Mouse (Mus musculus) neural tube, embryonic 11.5 days (tissue): Measurements from ENCODE around the gene Myl7. TPM values are rescaled to one million over a fixed set of nuclear protein-coding genes. Genes with fewer than 3 reads are reported as not detected.

Experiments
- ATAC-seq: fragments of 200-750 bp; cut with Nextera tagmentation; 2 replicates; pipeline ENCODE4 v1.8.0; 2017; ENCODE audit warnings: moderate number of reproducible peaks, mild to moderate bottlenecking, moderate TSS enrichment, moderate library complexity; ENCODE audit not compliant: insufficient read depth, low FRiP score, low TSS enrichment
- DNase-seq: peaks from one replicate; pipeline ENCODE4 v3.0.0-alpha.2; 2015; ENCODE audit warnings: low spot score
- H3K27ac ChIP-seq: fragments of 300-500 bp; sonication (generic); 2 replicates; pipeline ENCODE4 v1.5.1; 2014; ENCODE audit warnings: low read depth, mild to moderate bottlenecking, low read length
- H3K27me3 ChIP-seq: fragments of 300-500 bp; sonication (generic); 2 replicates; pipeline ENCODE4 v1.6.1; 2014; ENCODE audit warnings: mild to moderate bottlenecking, low read length, mixed read lengths; ENCODE audit not compliant: control insufficient read depth, insufficient read depth
- H3K36me3 ChIP-seq: fragments of 300-500 bp; sonication (generic); 2 replicates; pipeline ENCODE4 v1.6.1; 2014; ENCODE audit warnings: mild to moderate bottlenecking, low read length, moderate library complexity, mixed read lengths; ENCODE audit not compliant: control insufficient read depth, insufficient read depth
- H3K4me1 ChIP-seq: fragments of 300-500 bp; sonication (generic); 2 replicates; pipeline ENCODE4 v1.6.1; 2014; ENCODE audit warnings: low read length, mixed read lengths; ENCODE audit not compliant: control insufficient read depth, insufficient read depth
- H3K4me2 ChIP-seq: fragments of 300-500 bp; sonication (generic); 2 replicates; pipeline ENCODE4 v1.6.1; 2014; ENCODE audit warnings: low read depth, mild to moderate bottlenecking, moderate library complexity
- H3K4me3 ChIP-seq: fragments of 300-500 bp; sonication (generic); 2 replicates; pipeline ENCODE4 v1.5.1; 2014; ENCODE audit warnings: low read depth, low read length
- H3K9ac ChIP-seq: fragments of 300-500 bp; sonication (generic); 2 replicates; pipeline ENCODE4 v1.6.1; 2014; ENCODE audit warnings: mild to moderate bottlenecking, low read length
- H3K9me3 ChIP-seq: fragments of 300-500 bp; sonication (generic); 2 replicates; pipeline ENCODE4 v1.6.1; 2016; ENCODE audit warnings: low read length; ENCODE audit not compliant: control insufficient read depth
- WGBS: fragments of 180-500 bp; shearing (Covaris S2); extraction: QIAGEN DNeasy Blood & Tissue Kit; methylation state at CpG from one replicate; pipeline ENCODE4 v1.1.7; 2014; 5-methylcytosine and 5-hydroxymethylcytosine counted together
- polyA plus RNA-seq: library from polyadenylated mRNA; unstranded; fragments of >200 nt; fragmentation: Nextera tagmentation; extraction: Ambion mirVana; gene quantifications from 2 replicates; pipeline ENCODE4 v1.2.1, GENCODE M21; 2014

Gene Myl7
- polyA plus RNA-seq, 1 experiment from 2014 or later: 16.9 TPM

DNA sequence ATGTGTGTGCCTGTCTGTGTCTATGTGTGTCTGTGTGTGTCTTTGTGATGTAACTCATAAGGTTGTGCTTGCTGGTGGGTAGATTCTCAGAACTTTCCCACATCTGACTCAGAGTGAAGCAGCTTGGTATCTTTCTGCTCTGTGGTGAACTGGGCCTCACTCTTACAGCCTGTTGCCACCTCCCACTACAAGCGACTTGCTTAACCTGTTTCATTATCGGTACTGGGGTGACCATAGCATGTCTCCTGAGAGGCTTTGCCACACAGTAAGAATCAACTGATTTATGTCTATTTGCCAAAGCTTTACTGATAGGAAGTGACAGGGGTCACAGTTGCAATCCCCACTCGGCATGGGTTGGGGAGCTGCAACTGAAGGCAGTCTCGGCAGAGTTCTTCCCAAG is 10.1 kb upstream of the Myl7 start:
- H3K9me3 ChIP-seq: no peaks in the 10 kb centered on the region
- no peak for ATAC-seq
- H3K9ac ChIP-seq: no peak overlapping the region
- no peaks in the 10 kb centered on the region for H3K4me1 ChIP-seq
- H3K4me3 ChIP-seq: no peak overlapping the region
- no peaks in the 10 kb centered on the region for H3K36me3 ChIP-seq
- no peaks in the 10 kb centered on the region for H3K27me3 ChIP-seq
- DNase-seq: no peak
- no peak overlapping the region for H3K27ac ChIP-seq
- H3K4me2 ChIP-seq: no peak overlapping the region
- whole genome bisulfite sequencing: 87% methylated on average over 4 of the region's 4 CpGs

DNA sequence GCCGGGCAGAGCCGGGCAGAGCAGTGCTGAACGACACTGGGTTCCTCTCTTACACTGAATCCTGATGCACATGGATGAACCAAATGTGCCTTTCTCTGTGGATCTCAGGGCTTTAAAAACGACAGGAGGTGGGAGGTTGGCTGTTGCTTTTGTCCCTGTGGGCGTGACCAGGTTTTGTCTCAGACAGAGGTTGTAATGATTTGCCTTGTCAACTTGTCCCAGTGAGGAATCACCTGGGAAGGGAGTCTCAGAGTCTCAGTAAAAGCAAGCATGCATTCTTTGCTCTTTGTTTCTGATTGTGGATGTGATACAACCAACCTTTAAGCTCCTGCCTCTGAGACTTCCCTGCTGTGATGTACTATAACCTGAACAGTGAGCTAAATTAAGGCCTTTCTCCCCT is 8.5 kb upstream of the Myl7 start:
- H3K4me2 ChIP-seq: no peak overlapping the region
- no peaks in the 10 kb centered on the region for H3K27me3 ChIP-seq
- WGBS: 35% methylated on average over 5 of the region's 5 CpGs
- no peak overlapping the region for H3K27ac ChIP-seq
- no peak for DNase-seq
- no peak overlapping the region for H3K4me3 ChIP-seq
- H3K9me3 ChIP-seq: no peaks in the 10 kb centered on the region
- no peak overlapping the region for H3K9ac ChIP-seq
- no peak for ATAC-seq
- H3K4me1 ChIP-seq: peaks cover 4% of the 10 kb centered on the region; the same call in 1 of the 2 replicates
- no peaks in the 10 kb centered on the region for H3K36me3 ChIP-seq

DNA sequence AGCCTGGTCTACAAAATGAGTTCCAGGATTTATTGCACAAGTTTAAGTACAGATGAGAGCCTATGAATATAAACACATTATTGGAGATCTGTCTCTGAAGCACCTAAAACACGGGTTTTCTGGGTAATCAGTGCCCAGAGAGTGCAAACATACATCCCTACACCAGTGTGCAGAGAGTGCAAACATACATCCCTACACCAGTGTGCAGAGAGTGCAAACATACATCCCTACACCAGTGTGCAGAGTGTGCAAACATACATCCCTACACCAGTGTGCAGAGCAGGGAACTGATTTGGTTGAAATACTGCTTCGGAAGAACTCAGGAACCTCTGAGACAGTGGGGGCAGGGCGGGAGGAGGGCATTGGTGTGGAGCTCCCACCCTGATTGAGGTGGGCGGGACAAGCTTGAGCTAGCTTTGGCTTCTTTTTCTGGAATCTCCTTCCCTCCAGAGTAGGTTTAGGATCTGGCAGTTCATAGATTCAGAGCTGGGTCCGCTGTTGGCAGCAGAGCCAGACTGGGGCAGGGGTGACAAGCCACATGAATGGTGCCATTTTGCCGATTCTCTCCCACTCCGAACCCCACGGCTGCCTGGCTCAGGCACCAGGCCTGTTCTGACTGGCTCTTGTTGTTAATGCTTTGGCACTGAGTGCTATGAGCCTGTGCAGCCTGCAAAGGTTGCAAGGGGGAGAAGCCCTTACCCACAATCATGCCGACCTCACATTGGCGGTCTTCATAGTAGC is 7.4 kb upstream of the Myl7 start:
- Histone ChIP-seq H3K9ac (no peak overlapping the region), H3K9me3 (no peaks in the 10 kb centered on the region), H3K27me3 (no peaks in the 10 kb centered on the region), H3K4me2 (no peak overlapping the region), H3K4me1 (peaks cover 13% of the 10 kb centered on the region), H3K36me3 (no peaks in the 10 kb centered on the region), H3K4me3 (no peak overlapping the region), H3K27ac (no peak overlapping the region)
- 85% methylated on average over 10 of the region's 10 CpGs for WGBS
- DNase-seq (no peak), ATAC-seq (no peak)

DNA sequence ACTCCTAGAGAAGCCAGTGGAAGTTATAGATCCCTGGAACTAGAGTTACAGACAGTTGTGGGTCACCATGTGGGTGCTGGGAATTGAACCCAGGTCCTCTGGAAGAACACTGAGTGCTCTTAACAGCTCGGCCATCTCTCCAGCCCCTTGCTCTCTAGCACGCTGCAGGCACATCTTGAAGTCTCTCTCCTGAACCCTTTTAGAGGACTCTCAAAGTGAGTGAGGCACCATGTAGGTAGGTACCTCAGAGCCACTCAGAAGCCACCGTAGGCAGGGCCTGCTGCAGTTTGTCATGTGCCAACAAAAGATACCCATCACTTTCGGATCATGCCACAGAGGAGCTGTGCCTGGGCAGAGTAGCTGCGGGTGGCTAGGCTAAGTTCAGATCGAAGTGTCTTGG is 6.3 kb upstream of the Myl7 start:
- Histone ChIP-seq H3K9ac (no peak overlapping the region), H3K36me3 (no peaks in the 10 kb centered on the region), H3K4me3 (no peak overlapping the region), H3K27ac (no peak overlapping the region), H3K4me2 (no peak overlapping the region), H3K27me3 (no peaks in the 10 kb centered on the region), H3K9me3 (no peaks in the 10 kb centered on the region), H3K4me1 (peaks cover 13% of the 10 kb centered on the region)
- WGBS: 94% methylated on average over 6 of the region's 6 CpGs
- DNase-seq (no peak), ATAC-seq (no peak)

DNA sequence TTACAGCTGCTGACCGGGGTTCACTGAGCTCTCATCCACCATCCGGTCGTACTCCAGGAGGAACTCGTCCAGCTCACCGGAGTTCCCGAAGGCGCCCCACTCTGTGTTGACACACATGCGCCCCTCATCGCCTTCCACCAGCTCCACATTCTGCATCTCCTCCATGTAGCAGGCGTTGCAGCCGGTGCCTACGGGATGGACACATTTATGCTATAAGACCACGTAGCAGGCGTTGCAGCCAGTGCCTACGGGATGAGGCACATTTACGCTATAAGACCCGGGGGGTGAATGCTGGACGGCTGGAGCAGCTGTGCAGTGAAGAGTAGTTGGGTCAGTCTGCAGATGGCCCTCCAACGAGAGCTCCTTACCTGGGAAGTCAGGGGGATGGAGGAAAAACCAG is 5.8 kb upstream of the Myl7 start:
- no peak overlapping the region for H3K4me3 ChIP-seq
- H3K4me1 ChIP-seq: peaks cover 13% of the 10 kb centered on the region
- H3K9me3 ChIP-seq: no peaks in the 10 kb centered on the region
- WGBS: 86% methylated on average over 19 of the region's 19 CpGs
- ATAC-seq (no peak), DNase-seq (no peak)
- H3K4me2 ChIP-seq: no peak overlapping the region
- no peaks in the 10 kb centered on the region for H3K36me3 ChIP-seq
- H3K9ac ChIP-seq: no peak overlapping the region
- H3K27ac ChIP-seq: no peak overlapping the region
- no peaks in the 10 kb centered on the region for H3K27me3 ChIP-seq

DNA sequence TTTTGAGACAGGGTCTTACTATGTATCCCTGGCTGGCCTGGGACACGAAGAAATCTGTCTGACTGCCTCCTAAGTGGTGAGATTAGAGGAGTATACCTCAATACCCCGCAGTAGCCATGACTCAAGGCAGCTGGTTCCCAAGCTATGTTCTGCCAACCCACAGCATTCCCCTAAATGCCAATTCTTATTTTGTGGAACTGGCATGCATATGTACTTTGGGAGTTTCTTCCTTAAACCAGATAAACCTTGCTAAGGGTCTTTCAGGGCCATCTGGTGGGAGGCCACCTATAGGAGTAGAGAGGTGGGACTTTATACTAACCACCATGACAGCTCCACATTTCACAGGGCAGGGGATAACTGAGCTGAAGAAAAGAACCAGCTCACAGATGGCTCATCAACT is 5.3 kb upstream of the Myl7 start:
- no peaks in the 10 kb centered on the region for H3K9me3 ChIP-seq
- 96% methylated on average over 2 of the region's 2 CpGs for WGBS
- H3K4me1 ChIP-seq: peaks cover 13% of the 10 kb centered on the region
- no peak overlapping the region for H3K4me3 ChIP-seq
- H3K4me2 ChIP-seq: no peak overlapping the region
- no peak overlapping the region for H3K27ac ChIP-seq
- H3K9ac ChIP-seq: no peak overlapping the region
- no peak for DNase-seq
- no peaks in the 10 kb centered on the region for H3K36me3 ChIP-seq
- no peak; the same call in 1 of the 2 replicates for ATAC-seq
- H3K27me3 ChIP-seq: no peaks in the 10 kb centered on the region

DNA sequence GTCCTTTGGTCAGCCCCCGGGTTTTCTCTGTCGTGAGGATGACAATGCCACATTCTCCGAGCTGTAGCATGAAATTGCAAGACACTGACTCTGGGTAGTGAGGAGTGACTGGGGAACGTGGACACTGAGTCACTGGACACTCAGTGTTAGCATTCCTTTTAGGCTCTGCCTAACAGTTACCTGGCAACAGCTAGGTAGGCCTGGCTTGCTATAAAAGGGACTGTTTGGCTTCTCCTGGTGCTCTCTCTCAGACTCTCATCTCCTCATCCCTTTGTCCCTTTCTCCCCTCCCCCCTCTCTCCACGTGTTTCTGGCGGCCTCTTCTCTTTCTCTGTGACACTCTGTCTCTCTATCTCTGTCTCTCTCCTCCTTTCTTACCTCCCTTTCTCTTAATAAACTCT is 3.8 kb upstream of the Myl7 start:
- Histone ChIP-seq H3K4me3 (peak overlapping the region; percentile 31; the same call in 1 of the 2 replicates), H3K4me1 (peaks cover 19% of the 10 kb centered on the region)
- WGBS: under 1% methylated on average over 6 of the region's 6 CpGs

DNA sequence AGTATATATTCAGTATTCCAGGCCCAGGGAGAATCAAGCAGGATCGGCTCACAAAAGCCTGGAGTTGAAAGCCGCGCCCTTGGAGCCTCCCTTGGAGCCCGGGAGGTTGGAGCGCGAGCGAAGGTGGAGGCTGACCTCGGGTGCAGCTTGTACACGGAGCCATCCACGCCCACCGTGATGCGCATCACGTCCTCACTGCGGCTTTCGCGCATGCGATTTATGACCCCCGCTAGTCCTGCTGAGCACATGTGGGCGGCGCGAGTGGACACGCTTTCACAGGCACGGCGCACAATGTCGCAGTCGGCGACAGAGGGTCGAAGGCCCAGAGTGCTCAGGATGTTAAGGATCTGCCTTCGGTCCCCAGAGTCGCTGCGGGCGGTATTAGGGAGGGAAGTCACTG is 3.4 kb upstream of the Myl7 start:
- peak overlapping the region; percentile 60 for H3K27ac ChIP-seq
- H3K4me2 ChIP-seq: peak overlapping the region; percentile 54
- no peaks in the 10 kb centered on the region for H3K9me3 ChIP-seq
- ATAC-seq (peak; percentile 75), DNase-seq (peak; percentile 84)
- peaks cover 23% of the 10 kb centered on the region for H3K4me1 ChIP-seq
- peak overlapping the region; percentile 55 for H3K9ac ChIP-seq
- no peaks in the 10 kb centered on the region for H3K36me3 ChIP-seq
- peak overlapping the region; percentile 31 for H3K4me3 ChIP-seq
- under 1% methylated on average over 32 of the region's 32 CpGs for WGBS
- 0 out of 2 replicates have a peak, but pooled peaks cover 4% of the 10 kb centered on the region for H3K27me3 ChIP-seq

More for the DNA sequence above, 3.8 kb upstream of the Myl7 start:
- Histone ChIP-seq H3K9me3 (no peaks in the 10 kb centered on the region), H3K4me2 (peak overlapping the region; percentile 54), H3K27ac (peak overlapping the region; percentile 60; the same call in 1 of the 2 replicates), H3K9ac (peak overlapping the region; percentile 55), H3K27me3 (0 out of 2 replicates have a peak, but pooled peaks cover 4% of the 10 kb centered on the region), H3K36me3 (no peaks in the 10 kb centered on the region)
- no peak for DNase-seq
- ATAC-seq: no peak

DNA sequence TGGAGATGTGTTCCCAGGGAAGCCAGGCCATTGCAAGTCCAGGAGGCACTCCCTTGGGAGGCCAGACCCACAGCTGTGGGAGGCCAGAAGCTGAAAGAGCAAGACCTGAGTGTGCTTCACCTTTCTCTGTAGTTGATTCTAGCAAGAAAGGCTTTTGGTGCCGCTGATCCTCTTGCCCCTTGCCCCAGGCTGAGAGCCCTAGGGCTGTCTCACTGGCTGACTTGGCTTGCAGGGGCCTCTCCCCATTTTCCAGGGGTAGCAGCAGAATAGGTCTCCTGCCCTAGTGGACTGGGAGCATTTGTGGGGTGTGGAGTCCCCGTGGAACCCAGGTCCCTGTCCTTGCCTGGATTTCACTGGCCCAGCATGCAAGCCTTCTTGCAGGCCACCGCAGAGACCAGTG is 2.7 kb upstream of the Myl7 start:
- no peaks in the 10 kb centered on the region for H3K9me3 ChIP-seq
- peak overlapping the region; percentile 54 for H3K4me2 ChIP-seq
- H3K4me3 ChIP-seq: peak overlapping the region; percentile 31
- peak overlapping the region; percentile 60 for H3K27ac ChIP-seq
- WGBS: 29% methylated on average over 3 of the region's 3 CpGs
- peak overlapping the region; percentile 55 for H3K9ac ChIP-seq
- ATAC-seq (no peak), DNase-seq (no peak)
- 0 out of 2 replicates have a peak, but pooled peaks cover 4% of the 10 kb centered on the region for H3K27me3 ChIP-seq
- H3K4me1 ChIP-seq: peaks cover 23% of the 10 kb centered on the region
- H3K36me3 ChIP-seq: no peaks in the 10 kb centered on the region
